Mouse (Mus musculus): ENCODE measurements around the gene Rpl3l.

GRCm38 (mm10) chr17:24729067-24729466 is 1.4 kb downstream of the Rpl3l start:
- no peak for TF ChIP-seq CTCF (IDR thresholded peaks at IDR 0.05; ENCODE audit: control insufficient read depth, insufficient read depth, insufficient replicate concordance, low read depth, low read length)
- no peak for TF ChIP-seq POLR2A (IDR thresholded peaks at IDR 0.05; ENCODE audit: control insufficient read depth, low read depth, low read length)

Measured in testis, adult 2 months (tissue).